Mouse (Mus musculus) left cerebral cortex, postnatal 36 days (tissue): ENCODE data around the gene Exoc3. TPM values are rescaled to one million over a fixed set of nuclear protein-coding genes. Genes with fewer than 3 reads are reported as not detected.
A peak's percentile ranks its signal among the peaks of the same experiment; 100 is the strongest.

Experiments
- DNase-seq, 2 experiments: peaks; one replicate each; pipeline ENCODE4 v3.0.0; 2021 to 2022; ENCODE audit warnings: low spot score in 2 of 2, mixed read lengths in 1 of 2
- intact Hi-C: fragments of 180-260 bp; cut with DNase I; formaldehyde crosslinking; loops from one replicate; pipeline ENCODE4 v1.15.1; 2025
- total RNA-seq, 2 experiments: library from RNA; stranded (reverse); gene quantifications; 2 replicates each; pipeline ENCODE4 v1.2.3; 2021

Gene Exoc3
- total RNA-seq = 10 to 100 TPM; 72.1 to 82.8 TPM

DNA sequence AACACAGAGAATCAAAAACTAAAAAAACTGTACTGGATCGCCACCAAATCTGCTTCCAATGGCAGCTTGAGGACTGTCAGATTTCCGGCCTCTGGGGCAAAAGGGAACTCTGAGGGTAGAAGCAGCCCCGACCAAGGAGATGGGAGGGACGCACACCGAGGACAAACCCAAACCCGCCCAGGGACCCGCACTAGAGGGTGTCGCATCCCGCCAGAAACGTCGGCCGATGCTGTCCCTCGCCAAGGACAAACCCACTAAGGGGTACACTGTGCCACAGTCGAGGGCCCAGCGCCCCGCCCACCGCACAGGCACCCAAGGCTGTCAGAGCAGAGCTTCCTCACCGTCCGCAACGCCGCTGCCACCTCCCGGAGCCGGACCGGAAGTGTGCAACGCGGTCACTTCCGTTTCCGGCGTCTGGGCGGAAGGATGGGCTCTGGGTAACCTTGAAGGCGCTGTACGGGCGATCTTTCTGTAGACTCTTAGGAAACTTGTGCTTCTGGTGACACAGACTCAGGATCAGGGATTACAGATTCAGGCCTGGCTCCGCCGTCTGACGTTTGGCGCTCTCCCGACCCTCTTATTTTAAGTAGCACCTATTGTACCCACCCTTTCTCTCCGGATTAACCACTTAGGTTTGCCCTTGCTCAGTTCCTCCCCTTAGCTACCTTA is at the start of gene Exoc3:
Gene Exoc3, minus strand, starts transcription at position 416 of the 669 bp plus-strand sequence.
- intact Hi-C loops = loop anchor here (5.0 kb wide), 1 partner anchor 94 kb away; no protein-coding TSS in a partner anchor

DNA sequence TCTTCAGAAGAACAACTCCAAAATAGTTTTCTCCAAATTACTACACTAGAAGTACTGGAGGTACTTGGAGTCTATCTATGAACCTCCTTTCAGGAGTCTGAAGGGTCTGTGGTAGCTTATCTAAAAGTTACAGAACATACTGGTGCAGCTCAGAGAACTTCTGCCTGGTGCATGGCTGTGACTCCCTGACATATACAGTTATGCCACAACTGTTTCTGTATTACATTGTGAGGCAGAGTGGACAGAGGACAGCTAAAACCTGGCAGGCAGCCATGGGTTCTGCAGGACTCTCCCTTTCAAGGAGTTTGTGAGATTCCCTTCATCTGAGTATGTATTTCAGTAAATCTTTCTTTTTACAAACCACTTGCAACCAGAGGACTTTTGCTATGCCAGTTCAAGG is 38.0 kb upstream of the Exoc3 start:
- no peak for DNase-seq
- intact Hi-C loops = no loop called here

More for the DNA sequence above, at the start of gene Exoc3:
- peak; percentile 92 to 93 for DNase-seq

DNA sequence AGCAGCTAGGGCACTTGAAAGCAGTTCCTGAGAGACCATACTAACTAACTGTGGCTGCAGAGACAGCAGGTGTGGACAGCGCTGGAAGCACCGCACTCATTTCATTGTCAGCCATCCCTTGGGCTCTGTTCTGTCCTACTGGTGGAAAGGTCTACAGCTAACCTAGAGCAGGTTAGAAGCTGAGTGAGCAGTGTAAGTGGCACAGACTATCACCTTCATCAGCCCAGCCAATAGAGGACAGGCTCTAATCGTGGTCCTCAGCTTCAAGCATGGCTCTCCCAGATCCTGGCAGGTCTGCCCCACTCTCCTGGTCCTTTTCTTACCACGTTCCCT is 37.3 kb upstream of the Exoc3 start:
- intact Hi-C loops = no loop called here
- DNase-seq = no peak

DNA sequence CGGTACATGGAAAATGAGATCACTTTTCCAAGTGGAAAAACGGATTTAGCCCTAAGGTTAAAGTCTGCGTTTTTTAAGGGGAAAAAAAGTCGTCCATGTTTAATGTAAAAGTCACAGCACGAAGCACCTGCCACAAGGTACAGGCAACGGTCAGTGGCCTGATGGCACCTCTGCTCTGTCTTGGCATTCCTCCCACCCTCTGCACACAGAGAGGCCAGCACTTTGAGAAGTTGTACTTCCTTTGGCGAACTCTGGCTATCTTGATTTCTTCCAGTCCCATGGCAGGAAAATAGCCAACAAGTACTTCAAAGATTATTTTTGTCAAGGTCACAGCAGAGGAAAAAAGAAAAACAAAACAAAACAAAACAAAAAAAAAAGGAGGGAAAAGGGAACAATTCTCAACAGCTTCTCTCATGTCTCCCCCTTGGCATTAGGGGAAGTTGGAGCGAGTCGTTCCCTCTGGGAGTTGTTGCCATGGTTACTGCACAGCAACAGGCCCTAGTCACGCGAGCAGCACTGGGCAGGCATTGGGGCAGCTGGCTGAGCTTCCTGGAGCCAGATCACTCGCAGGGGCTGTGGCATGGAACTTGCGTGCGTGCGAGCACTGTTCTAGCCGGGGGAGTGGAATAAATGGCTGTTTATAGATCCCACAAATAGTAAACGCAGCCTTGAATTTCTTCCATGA is 36.8 kb upstream of the Exoc3 start:
- peak; percentile 49 to 64 for DNase-seq
- intact Hi-C loops = no loop called here

DNA sequence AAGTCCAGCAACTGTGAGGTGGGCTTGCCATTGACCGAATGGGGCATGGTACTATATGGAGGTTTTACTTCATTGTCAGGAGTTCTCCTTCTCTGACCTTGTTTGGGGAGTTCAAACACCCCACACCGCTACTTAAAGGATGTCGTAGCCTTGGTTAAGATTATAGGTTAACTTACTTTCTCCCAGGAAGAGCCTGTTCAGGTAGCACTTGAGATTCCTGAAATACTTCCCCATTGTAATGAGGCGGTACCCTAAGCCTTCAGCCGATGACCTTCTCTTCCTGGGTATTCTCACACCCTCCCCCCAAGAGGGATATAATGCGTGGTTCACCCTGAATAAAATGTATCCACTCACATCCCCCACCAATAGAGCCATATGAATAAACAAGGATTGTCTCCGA is 29.0 kb upstream of the Exoc3 start:
- intact Hi-C loops = no loop called here
- no peak for DNase-seq

DNA sequence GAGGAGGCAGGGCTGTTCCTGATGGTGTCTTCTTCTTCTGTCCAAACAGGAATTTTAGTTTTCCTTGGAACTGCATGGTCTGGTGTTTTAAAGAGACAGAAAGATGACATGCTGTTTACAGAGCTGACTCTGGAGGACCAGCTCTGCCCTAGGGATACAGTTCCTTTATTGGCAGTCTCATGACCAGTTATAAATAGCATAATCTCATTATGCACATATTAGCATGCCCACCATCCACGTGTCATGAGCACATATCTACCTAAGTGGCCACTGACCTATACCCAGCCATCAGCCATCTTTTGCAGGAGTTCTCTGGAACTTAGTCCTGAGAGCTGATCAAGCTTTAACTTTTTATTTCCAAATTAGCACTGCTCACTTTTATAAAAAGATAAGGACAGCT is 12.1 kb upstream of the Exoc3 start:
- intact Hi-C loops = no loop called here
- DNase-seq = no peak

DNA sequence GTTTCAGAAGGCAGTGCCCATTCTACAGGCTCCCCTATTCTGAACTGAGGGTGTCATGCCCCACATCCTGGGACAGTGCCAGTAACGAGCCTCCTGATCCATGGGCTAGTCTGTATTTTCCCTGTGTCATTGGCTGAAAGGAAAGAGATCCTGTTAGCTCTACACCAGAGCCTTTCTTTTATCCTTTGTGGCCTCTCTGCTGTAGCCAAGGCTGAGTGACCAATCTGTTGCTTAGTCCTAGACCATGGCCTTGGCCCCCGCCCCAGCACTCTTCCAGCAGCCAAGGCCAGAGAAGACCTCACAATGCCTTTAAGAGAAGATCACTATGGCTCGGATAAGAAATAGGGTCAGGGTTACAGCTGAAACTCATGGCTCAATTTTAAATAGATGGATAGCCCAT is 9.9 kb upstream of the Exoc3 start:
- intact Hi-C loops = no loop called here
- no peak for DNase-seq

DNA sequence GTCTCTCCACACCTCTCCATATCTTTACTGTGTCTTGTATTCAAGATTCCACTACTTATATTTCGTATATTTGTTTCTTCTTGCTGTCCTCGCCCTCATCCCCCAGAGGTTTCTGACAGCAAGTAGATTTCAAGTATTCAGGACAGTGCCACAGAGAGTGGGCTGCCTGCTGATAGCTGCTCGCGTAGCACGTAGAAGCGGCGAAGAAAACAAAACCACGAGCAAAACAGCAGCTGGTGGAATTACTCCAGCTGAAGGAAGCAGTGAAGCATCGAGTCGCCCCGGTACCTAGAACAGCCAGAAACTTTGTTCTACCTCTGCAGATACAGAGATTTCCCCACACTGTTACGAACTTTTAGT is 434 bp upstream of the Exoc3 start:
- DNase-seq = no peak
- intact Hi-C loops = loop anchor here (5.0 kb wide), 1 partner anchor 93 kb away; no protein-coding TSS in a partner anchor

DNA sequence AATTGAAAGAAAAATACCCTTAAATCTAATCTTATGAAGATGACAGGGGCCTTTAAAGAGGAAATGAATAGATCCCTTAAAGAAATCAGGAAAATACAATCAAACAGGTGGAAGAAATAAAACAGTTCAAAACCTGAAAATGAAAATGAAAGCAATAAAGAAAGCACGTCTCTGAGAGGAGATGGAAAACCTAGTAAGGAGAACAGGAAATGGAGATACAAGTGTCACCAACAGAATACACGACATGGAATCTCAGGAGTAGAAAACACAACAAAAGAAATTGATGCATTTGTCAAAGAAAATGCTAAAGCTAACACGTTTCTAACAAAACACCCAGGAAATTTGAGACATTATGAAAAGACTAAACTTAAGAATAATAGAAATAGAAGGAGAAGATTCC is 12.1 kb downstream of the Exoc3 start:
- no peak for DNase-seq
- intact Hi-C loops = no loop called here

DNA sequence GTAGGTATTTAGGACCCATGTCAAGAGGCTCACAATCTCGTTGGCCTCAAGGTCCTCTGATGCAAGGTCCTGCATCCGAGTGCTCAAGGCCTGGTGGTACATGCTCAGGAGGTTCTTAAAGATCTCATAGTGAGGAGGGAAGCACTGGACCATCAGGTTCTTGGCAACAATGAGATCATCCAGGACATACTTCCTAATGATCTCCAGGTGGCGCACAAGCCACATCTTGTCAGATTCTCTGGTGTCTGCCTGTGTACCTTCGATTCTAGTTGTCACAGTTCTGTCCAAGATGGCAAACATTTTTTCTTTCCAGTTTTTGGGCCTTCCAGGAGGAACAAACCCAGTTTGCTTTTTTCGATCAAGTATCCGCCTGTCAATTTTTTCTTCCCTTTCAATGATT is 15.9 kb downstream of the Exoc3 start:
- DNase-seq = no peak
- intact Hi-C loops = loop anchor here (5.0 kb wide), 1 partner anchor 110 kb away; no protein-coding TSS in a partner anchor

DNA sequence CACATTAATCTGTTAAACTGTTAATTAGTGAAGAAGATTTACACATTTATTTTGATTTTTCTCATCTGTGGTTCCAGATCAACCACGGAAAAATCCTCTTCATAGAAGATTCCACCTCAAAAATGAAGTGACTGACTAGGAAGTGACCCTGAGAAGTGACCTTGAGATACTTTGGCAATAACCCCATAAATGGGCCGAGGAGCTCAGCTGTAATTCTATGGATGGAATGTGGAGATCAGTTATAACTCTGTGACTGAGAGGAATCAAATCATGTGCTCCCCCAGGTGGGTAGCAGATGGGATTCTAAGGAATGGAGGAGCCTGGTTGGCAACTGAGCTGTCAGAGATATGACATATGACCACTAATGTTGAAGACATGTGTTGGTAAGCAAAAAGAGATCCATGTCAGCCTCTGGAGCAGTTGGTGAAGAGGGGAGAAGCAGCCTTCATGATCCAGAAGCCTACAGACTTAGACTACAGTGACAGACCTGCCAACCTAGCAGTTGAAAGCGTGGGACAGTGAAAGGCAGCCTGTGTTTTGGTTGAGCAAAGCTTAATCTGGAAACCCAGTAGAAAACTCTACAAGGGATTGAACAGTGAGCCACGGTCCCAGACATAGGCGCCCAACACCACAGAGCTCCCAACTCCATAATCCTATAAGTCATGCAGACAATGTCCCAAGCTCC is 25.4 kb downstream of the Exoc3 start:
- intact Hi-C loops = loop anchor here (10.0 kb wide), 1 partner anchor 228 kb away; no protein-coding TSS in a partner anchor
- DNase-seq = no peak

DNA sequence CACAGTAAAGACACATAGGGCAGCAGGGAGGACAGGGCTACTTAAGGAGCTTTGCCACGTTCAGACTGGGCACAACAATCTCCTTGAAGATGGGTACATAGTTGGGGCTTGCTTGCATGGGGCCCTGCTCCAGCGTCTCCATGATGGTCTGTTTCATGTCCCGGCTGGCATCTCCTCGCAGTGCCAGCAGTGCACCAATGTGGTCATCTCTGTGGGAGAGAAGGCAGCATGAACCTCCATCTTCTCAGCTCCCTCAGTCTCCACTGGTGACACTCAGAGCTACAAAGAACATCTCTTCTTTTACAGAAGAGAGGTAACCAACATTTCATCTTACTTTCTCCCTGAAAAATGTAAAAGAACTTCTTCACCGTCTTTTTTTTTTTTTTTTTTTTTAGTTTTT is 36.5 kb downstream of the Exoc3 start:
- DNase-seq = no peak
- intact Hi-C loops = no loop called here

DNA sequence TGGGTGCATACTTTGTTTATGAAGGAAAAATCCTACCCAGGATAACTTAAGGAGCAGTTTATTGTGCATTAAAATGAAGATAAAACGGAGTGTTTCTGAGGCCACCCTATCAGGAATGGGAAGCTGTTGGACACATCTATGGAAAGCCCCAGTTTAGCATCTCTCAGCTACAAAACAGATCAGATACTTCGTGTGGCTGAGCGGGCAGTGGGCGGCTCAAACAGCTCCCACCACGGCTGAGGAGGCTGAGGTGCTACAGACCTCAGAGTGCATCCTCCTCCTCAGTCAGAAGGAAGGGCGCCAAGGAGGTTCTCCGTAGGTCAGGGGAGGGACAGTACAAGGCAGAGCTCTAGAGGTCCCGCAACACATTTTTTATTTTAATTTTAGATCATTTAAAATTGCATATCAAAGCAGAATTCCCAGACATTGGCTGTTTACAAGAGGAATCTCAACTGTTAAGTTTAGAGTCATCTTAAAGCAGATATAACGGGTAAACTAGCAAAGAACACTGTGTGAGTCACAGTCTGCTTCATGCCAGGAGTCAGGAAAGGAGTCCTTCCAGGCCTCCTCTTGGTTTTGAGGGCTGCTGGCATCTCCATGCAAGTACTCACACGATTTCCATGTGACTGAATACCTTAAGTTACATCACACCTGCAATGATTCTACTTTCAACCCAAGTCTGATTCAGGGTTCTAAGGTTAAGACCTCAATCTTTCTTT is 38.9 kb downstream of the Exoc3 start:
- intact Hi-C loops = no loop called here
- DNase-seq = peak; percentile 41 to 54

DNA sequence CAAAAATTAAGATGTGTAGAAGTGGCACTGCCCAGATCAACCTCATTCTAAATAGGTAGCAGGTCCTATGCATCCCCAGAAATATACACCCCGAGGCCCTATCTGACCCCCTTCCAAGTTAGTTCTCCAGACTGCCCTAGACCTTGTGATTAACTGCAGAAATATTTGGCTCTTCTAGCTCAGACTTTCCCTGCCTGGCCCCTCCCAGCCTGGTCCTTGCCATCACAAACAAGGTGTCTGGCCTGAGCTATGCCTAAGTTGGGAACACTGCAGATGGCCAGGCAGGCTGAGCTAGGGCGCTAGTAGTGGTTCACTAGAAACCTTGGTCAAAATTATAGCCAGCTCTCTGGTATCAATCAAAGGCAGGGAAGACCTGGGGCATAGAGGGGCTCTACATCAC is 41.0 kb downstream of the Exoc3 start:
- no peak for DNase-seq
- intact Hi-C loops = no loop called here

DNA sequence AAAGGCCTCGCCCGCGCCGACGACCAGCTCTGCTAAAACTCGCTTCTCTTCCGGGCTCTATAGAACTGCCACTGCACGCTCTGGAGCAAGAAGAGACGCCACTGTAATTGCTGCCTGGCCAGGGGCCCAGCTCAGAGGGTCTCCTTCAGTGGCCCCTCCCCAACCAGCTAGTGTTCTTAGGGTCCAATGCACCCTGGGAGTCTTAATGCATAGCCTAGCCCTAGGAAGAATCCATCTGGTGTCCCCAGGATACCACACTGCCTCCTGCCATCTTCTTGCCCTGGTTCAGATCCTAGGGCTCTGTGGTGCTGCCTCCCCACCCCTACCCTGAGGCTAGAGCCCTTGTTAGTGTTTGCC is 41.5 kb downstream of the Exoc3 start:
- intact Hi-C loops = no loop called here
- no peak for DNase-seq

DNA sequence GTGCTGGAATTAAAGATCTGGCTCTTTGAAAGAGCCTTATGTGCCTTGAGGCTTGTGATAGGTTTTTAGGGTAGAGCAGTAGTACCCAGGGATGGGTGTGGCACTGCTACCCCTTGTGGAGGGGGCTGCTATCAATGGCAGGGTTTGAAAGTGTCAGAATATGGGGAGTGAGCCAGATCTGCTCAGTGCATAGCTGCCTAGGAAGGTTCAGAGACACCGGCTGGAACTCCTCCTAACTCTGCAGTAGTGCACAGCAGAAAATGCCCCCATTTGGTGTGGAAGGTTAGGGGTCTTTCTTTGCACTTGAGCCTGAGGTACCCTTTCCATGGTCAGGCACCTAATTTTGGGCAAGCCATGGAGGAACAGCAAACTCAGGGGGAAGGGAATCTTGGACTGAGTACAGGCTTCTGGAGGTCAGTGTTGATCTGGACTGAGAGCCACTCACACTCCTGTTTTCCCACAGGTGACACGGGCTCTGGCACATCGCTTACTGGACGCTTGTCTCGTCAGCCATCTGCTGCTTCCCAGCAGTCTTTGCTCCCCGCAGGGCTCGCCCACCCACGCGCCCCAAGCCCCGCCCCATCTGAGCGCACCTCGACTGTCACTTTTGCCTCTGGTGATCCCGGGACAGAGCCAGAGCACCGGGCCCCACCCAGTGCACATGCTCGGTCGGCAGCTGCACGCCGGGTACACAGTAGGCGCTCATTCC is 42.0 kb downstream of the Exoc3 start:
- peak; percentile 28 to 29 for DNase-seq
- intact Hi-C loops = no loop called here

DNA sequence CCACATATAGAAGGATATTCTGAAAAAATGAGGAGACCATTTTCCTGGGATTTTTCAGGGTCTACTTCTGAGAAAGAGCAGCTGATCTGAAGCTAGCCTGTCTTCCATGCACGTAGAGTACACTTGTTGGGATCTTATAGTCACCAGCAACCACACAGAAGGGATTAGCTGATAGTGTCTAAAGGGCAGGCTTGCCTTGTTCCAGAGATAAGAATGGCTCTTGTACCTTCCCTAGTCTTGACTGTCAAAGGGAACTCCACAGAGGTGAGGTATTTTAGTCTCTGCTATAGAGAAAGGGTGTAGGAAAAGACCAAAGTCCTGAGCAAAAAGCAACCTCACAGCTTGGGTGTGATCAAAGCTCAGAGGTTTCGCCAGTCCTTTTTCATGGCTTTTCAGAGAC is 61.2 kb downstream of the Exoc3 start:
- intact Hi-C loops = no loop called here
- no peak for DNase-seq

DNA sequence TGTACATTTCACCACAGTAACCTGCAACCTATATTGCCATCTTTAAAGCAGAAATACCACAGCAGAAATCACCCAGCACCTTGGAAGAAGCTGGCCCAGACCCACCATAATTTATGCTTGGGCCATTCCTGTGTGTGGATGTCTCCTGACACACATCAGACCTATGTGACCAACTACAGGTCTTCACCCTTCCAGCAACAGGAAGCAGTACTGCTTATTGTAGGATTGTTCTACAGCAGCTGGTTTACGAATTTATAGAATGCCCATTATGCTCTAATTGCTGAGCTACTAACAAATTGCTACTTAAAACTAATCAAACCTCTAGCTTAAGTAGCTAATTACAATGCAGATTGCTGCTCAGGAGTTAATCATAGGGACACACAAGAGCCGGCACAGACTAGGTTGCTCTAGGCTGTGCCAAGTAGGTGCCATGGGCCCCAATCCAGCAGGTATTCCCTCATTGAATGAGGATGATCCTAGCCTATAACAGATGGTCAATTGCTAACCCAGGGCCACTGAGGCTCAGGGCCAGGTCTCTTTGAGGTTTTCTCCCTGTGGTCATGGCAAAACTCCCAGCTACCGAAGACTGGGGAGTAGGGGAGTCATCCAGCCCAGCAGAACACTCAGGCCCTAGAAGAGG is 62.4 kb downstream of the Exoc3 start:
- intact Hi-C loops = no loop called here
- no peak for DNase-seq

DNA sequence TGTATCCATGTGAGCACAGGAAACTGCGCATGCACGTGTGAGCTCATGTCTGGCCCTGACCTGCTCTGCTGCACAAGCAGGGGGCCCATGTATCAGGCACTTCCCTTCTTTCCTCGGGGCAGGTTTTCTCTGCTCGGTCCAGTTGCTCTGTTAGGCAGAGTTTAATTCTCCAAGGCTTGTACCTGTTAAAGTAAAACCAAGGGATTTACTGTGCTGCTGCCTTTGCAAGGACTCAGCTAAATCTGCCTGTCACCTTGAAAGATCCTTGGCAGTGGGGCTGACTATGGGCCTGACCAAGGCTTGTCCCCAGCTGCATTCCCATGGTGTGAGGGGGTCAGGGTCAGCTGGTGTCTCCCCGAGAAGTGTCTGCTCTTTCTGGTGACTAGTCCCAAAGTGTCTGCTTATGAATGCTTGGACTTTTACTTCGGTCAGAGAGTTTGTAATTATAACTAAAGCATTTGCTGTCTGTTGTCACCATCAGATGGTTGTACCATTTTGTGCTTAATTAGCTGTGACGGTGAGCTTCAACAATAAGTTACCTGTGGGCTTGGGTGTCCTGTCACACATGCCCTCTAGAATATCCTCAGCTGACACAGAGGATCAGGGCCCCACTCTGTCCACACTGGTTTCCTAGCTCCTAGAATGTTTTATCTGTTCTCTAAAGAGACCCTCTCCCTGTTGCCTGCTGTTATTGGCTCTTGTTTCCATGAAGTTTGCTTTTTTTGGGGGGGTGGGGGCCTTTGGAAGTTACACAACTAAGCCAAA is 64.2 kb downstream of the Exoc3 start:
- intact Hi-C loops = no loop called here

More for the DNA sequence above, 64.2 kb downstream of the Exoc3 start:
- DNase-seq = no peak
